Mouse (Mus musculus): Measurements from ENCODE around the gene Sema4f.

Gene Sema4f

GRCm38 (mm10) chr6:82939167-82939912 lies at the start of gene Sema4f:
Gene Sema4f (minus strand): TSS chr6:82939769.
- in situ Hi-C loops (cut with MboI; ENCODE audit: low sequenced_read_pairs): no loop called here

DNA sequence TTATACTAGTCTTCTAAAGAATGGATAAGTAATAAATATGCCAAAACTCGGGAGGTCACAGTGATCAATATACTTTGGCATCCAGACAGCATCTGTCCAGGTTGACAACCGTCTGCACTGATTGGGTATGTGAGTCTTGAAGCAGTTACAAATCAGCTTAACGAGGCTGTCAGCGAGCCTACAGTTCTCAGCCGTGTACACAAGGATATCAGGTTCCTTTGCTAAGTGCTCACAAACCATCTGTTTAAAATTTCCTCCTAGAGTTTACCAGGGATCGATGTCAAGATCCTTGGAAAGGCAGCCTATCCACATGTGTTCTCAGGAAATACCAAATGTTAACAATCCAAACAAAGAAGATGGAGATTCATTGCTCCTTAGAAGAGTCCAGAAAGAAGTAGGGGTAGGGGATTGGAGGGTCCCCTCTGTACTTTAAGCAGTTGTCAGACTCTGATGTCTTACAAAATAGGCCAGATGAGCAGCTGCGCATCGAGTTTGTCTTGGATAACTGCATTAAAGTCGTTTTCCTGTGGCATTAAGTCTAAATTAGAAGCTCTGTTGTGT lies 47.9 kb upstream of the Sema4f start:
- in situ Hi-C loops (cut with MboI; ENCODE audit: low sequenced_read_pairs): loop anchor here (25.0 kb wide), 1 partner anchor 300 kb away; no protein-coding TSS in a partner anchor

GRCm38 (mm10) chr6:82971031-82971430 lies 31.5 kb upstream of the Sema4f start:
- in situ Hi-C loops (cut with MboI; ENCODE audit: low sequenced_read_pairs): no loop called here

DNA sequence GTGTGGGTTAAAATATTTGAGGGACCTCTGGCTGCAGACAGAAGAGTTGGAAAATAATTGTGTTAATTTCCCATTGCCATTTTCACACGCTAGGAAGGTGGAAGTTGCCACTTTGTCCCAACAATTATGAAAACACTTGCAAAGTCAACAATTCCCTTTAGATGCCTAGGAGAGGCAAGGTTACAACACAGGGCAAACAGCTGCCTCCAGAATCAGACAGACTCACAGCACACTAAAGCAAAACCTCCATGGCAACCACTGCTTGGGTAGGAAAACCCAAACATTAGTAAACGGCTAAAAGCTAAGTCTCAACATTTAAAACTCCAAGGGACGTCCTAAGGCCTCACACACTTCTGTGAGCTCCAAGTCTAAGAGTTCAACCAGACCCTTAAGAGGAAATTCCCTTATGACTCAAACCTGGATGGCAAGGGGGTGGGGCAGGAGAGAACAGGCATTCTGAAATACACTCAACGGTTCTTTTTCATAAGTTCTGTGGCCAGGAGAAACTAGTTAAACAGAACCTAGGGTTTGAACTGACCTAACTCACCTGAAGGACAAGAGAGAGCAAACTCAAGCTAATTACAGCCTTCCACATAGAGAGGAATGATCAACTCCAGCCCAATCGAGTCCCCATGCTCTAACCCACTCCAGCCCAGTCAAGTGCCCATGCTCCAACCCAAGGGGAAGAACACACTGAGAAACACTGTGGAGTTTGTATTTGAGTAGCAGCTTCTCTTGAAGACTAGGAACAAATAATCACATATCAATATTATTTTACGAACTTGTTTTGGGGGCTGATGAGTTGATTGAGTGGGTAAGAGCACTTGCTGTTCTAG lies 29.9 kb upstream of the Sema4f start:
- in situ Hi-C loops (cut with MboI; ENCODE audit: low sequenced_read_pairs): loop anchor here (5.0 kb wide), 1 partner anchor 52 kb away; no protein-coding TSS in a partner anchor

- in situ Hi-C loops (cut with MboI; ENCODE audit: low sequenced_read_pairs): no loop called here
Observed at GRCm38 (mm10) chr6:82961664-82962063, 22.1 kb upstream of the Sema4f start.

DNA sequence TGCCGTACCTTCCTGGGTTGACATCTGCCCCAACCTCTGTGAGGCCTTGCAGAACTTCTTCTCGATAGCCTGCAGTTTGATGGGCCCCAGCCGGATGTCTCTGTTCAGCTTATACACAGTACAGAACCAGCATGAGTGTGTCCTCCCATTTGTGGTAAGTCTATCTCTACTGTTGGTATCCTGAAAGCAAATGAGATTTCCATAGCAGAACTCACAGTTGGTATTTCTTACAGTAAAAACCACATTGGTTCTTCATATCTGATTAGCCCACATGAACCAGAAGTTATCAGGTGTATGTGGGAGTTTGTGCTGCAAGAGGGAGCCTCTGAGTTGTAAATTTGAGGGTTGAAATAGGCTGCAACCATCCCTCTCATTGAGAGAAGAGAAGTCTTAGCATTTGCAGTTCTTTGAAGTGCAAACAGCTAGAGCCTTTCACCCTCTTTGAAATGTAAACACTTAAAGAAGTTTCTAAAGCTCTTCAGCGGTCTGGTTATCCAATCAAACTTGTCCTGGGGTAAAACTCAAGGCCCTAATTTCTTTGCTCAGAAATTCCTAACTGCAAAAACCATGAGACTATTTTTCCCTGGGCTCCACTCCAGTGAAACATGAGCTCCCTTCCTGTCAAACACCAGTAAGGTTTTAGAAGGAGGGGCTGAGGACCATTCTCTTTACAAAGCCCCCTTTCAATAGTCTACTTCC lies 17.1 kb upstream of the Sema4f start:
- in situ Hi-C loops (cut with MboI; ENCODE audit: low sequenced_read_pairs): no loop called here

- in situ Hi-C loops (cut with MboI; ENCODE audit: low sequenced_read_pairs): no loop called here
Observed at GRCm38 (mm10) chr6:82946651-82947050, 7.1 kb upstream of the Sema4f start, which contains the start of gene M1ap. Gene M1ap (plus strand): TSS chr6:82946902.

DNA sequence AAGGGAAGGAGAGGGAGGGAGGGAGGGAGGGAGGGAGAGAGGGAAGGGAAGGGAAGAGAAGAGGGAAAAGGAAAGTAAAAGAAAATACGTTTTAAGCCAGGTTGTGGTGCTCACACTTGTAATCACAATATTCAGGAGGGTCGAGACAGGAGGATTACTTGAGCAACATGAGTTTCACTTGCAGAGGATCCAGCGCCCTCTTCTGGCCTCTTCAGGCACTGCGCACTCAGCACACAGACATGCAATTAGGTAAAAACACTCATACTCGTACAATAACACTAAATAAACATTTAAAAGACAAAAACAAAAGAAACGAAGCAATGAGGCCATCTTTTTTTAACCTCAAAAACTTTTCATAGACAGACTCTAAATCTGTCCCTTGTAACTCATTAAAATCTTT lies 6.2 kb upstream of the Sema4f start:
- in situ Hi-C loops (cut with MboI; ENCODE audit: low sequenced_read_pairs): no loop called here

GRCm38 (mm10) chr6:82940765-82941164 lies 1.2 kb upstream of the Sema4f start:
- in situ Hi-C loops (cut with MboI; ENCODE audit: low sequenced_read_pairs): no loop called here

DNA sequence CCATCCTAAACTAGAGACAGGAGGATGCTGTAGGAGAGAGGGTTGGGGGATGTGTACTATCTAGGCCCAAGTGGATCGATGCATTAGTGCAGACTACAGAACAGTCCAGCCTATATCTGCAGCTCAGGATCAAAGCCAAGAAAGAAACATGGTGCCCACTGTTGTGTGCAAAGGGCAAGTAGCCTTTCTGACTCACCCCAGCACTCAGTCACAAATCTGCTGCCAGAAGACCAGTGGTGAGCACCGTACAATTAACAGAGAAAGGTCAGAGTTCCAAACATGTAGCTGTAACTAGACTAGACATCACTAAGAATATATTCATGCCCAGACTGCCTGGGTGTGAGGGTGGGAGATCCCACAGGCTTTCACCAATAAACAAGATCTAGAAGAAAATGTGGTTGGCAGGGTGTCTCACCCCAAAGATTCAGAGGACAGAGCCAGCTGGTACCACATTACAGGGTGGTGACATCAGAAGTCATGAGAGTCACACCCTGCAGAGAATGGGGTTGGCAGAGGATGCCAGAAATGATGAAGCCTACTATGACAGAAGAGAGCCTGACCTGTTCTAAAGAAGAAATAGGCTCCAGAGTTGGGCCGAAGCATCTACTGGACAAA lies 4.8 kb downstream of the Sema4f start:
- in situ Hi-C loops (cut with MboI; ENCODE audit: low sequenced_read_pairs): no loop called here

- in situ Hi-C loops (cut with MboI; ENCODE audit: low sequenced_read_pairs): no loop called here
Observed at GRCm38 (mm10) chr6:82927617-82928016, 12.0 kb downstream of the Sema4f start.

GRCm38 (mm10) chr6:82926528-82926927 lies 13.0 kb downstream of the Sema4f start:
- in situ Hi-C loops (cut with MboI; ENCODE audit: low sequenced_read_pairs): no loop called here

- in situ Hi-C loops (cut with MboI; ENCODE audit: low sequenced_read_pairs): no loop called here
Observed at GRCm38 (mm10) chr6:82926106-82926505, 13.5 kb downstream of the Sema4f start.

DNA sequence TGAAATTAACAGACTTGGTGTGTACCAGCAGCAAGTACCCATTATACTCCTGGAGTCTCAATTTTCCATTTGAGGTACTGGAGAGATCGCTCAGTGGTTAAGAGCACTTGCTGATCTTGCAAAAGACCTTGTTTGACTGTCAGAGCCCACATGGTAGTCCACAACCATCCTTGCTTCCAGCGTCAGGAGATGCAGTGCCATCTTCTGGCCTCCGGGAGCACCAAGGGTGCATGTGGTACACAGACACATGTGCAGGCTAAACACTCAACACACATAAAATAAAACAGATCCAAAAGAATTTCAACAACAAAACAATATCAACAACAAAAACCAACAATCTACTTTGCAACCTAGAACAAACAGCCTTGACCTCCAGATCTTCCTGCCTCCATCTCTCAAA lies 14.6 kb downstream of the Sema4f start:
- in situ Hi-C loops (cut with MboI; ENCODE audit: low sequenced_read_pairs): no loop called here

- in situ Hi-C loops (cut with MboI; ENCODE audit: low sequenced_read_pairs): no loop called here
Observed at GRCm38 (mm10) chr6:82921426-82922224, 17.9 kb downstream of the Sema4f start.

DNA sequence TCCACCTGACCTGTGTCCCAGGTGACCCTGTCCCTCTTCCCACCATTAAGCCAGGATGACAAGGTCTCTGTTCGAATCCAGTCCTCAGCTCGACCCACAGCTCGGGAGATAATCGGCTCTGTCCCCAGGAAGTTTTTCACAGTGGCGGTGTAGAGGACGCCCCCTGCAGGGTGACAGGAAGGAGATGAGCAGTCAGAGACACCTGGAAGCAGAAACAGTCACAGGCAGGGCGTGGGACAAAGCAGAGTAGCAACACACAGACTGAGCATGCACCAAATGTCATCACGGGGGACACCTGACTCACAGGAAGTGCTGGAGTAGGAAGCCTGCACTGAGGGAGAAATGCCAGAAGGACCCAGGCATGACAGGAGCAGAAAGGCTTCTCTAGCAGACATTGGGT lies 20.0 kb downstream of the Sema4f start:
- in situ Hi-C loops (cut with MboI; ENCODE audit: low sequenced_read_pairs): loop anchor here (5.0 kb wide), 1 partner anchor 48 kb away; no protein-coding TSS in a partner anchor

DNA sequence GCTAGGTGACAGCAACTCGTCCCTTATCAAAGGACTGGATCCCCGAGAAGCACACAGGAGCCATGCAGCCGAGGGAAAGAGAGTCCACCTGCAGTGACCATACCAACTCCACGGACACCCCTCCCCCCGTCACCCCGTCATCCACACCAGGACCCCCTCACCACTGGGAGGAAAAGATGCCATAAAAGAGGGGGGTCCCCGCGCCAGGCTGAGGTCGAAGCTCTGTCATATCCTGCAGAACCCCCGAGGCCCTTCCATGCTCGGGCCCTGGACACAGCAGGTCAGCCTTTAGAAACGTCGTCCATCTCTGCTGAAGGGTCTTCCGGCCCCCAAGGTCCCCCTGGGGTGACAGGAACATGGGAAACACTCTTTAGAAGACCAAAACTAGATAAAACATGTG lies 21.2 kb downstream of the Sema4f start:
- in situ Hi-C loops (cut with MboI; ENCODE audit: low sequenced_read_pairs): loop anchor here (5.0 kb wide), 1 partner anchor 49 kb away; no protein-coding TSS in a partner anchor

- in situ Hi-C loops (cut with MboI; ENCODE audit: low sequenced_read_pairs): loop anchor here (5.0 kb wide), 1 partner anchor 50 kb away; no protein-coding TSS in a partner anchor
Observed at GRCm38 (mm10) chr6:82917778-82918129, 21.8 kb downstream of the Sema4f start.

GRCm38 (mm10) chr6:82917076-82917777 lies 22.3 kb downstream of the Sema4f start:
- in situ Hi-C loops (cut with MboI; ENCODE audit: low sequenced_read_pairs): loop anchor here (5.0 kb wide), 1 partner anchor 50 kb away; no protein-coding TSS in a partner anchor
